12 mouse cellular contexts compared by ENCODE assay signal in genomic region chr5:116914876-116915275, GRCm38 (mm10).
DNase-seq lines count a peak whose midpoint lies in the region; ATAC-seq lines count a peak whose summit lies in the region.
"Had no signal": no experiment of that assay in that cellular context is flagged by ENCODE, and none has a peak within 500 bp of the region (broad histone marks: within the 10 kb centered on the region; RNA-seq: fewer than 3 reads in every experiment).

No protein-coding gene starts in this region.

- no peak overlapping the region for H3K4me3 ChIP-seq in hindbrain, embryonic 10.5 days
- no peak overlapping the region for H3K4me3 ChIP-seq in hindbrain, embryonic 13.5 days
- H3K4me3 ChIP-seq: liver, embryonic 13.5 days had no signal

- no peaks in the 10 kb centered on the region for H3K4me1 ChIP-seq in hindbrain, embryonic 10.5 days (replicated peaks)
- H3K4me1 ChIP-seq in hindbrain, embryonic 13.5 days (replicated peaks) = no peaks in the 10 kb centered on the region
- H3K4me1 ChIP-seq: liver, embryonic 13.5 days had no signal

- WGBS in hindbrain, embryonic 10.5 days = 42% methylated on average over 12 of the region's 12 CpGs
- WGBS in hindbrain, embryonic 13.5 days = 39% methylated on average over 12 of the region's 12 CpGs

- peak; percentile 29 for DNase-seq in hindbrain, embryonic 10.5 days (ENCODE audit: low spot score)
- DNase-seq in ovary, postnatal 14 days (ENCODE audit: low spot score) = peak; percentile 10
- DNase-seq in ovary, adult 18-20 months (ENCODE audit: low spot score) = no peak
- peak; percentile 65 for DNase-seq in embryo, embryonic 11 days
- peak; percentile 64 for DNase-seq in retina, embryonic 14.5 days (ENCODE audit: low spot score)
- DNase-seq in layer of hippocampus, postnatal 25 days (ENCODE audit: extremely low spot score in 1 of 2, low spot score in 1 of 2) = no peak
- DNase-seq in thymus, postnatal 36 days = no peak
- DNase-seq: cerebellum, adult 8-10 months; liver, embryonic 13.5 days; thymus, adult 18-20 months had no signal

- H3K27ac ChIP-seq in hindbrain, embryonic 10.5 days = no peak overlapping the region
- no peak overlapping the region for H3K27ac ChIP-seq in hindbrain, embryonic 13.5 days
- H3K27ac ChIP-seq: hindbrain, postnatal 0 days; liver, embryonic 13.5 days had no signal

- H3K27me3 ChIP-seq in hindbrain, embryonic 10.5 days (ENCODE audit: insufficient read depth, poor library complexity, severe bottlenecking) = no peaks in the 10 kb centered on the region
- no peaks in the 10 kb centered on the region; the same call in 1 of the 2 replicates for H3K27me3 ChIP-seq in hindbrain, embryonic 13.5 days
- H3K27me3 ChIP-seq: liver, embryonic 13.5 days had no signal

- H3K36me3 ChIP-seq in hindbrain, embryonic 10.5 days = no peaks in the 10 kb centered on the region
- no peaks in the 10 kb centered on the region for H3K36me3 ChIP-seq in hindbrain, embryonic 13.5 days
- H3K36me3 ChIP-seq: liver, embryonic 13.5 days had no signal

- ATAC-seq in hindbrain, embryonic 13.5 days (ENCODE audit: low FRiP score) = no peak
- ATAC-seq: hindbrain, postnatal 0 days had no signal

- no peak overlapping the region for H3K9ac ChIP-seq in hindbrain, embryonic 13.5 days
- H3K9ac ChIP-seq: liver, embryonic 13.5 days had no signal

- H3K9me3 ChIP-seq in hindbrain, embryonic 10.5 days = no peaks in the 10 kb centered on the region
- no peaks in the 10 kb centered on the region for H3K9me3 ChIP-seq in hindbrain, embryonic 13.5 days

- no peak overlapping the region for H3K4me2 ChIP-seq in hindbrain, embryonic 13.5 days
- H3K4me2 ChIP-seq: liver, embryonic 13.5 days had no signal

Comparison
In these comparisons a context has a peak if more than half of its experiments do, and no peak if none do; other contexts are left out.
1. DNase-seq: peak in hindbrain, embryonic 10.5 days (single experiment), ovary, postnatal 14 days (single experiment), embryo, embryonic 11 days (single experiment) and retina, embryonic 14.5 days (single experiment); none in ovary, adult 18-20 months (single experiment), layer of hippocampus, postnatal 25 days (0 of 2) and thymus, postnatal 36 days (0 of 2).